In genomic region chr4:136462086-136462838, GRCm38 (mm10) we compare ENCODE assay signal across 8 mouse cellular contexts. TPM values are rescaled to one million over a fixed set of nuclear protein-coding genes. Genes with fewer than 3 reads are reported as not detected.
A peak's percentile ranks its signal among the peaks of the same experiment; 100 is the strongest.
DNase-seq lines count a peak whose midpoint lies in the region; ATAC-seq and TF ChIP-seq lines count a peak whose summit lies in the region.

Gene 6030445D17Rik (plus strand): TSS chr4:136462250.

- peak within 1 kb of the TSS; percentile 65 for H3K9ac ChIP-seq in intestine, postnatal 0 days (ENCODE audit: low read depth, low read length)
- H3K9ac ChIP-seq in limb, embryonic 14.5 days (ENCODE audit: low read depth, low read length, severe bottlenecking) = peak within 1 kb of the TSS; percentile 68
- peak within 1 kb of the TSS; percentile 57 for H3K9ac ChIP-seq in midbrain, embryonic 14.5 days (replicated peaks; ENCODE audit: low read length)

- peak within 1 kb of the TSS; percentile 84 for H3K27ac ChIP-seq in intestine, postnatal 0 days (ENCODE audit: low read depth, low read length)
- H3K27ac ChIP-seq in limb, embryonic 14.5 days (replicated peaks; ENCODE audit: low read depth, low read length) = peak within 1 kb of the TSS; percentile 58; the same call in 1 of the 2 replicates
- peak within 1 kb of the TSS; percentile 66 for H3K27ac ChIP-seq in midbrain, embryonic 14.5 days (replicated peaks; ENCODE audit: low read depth, low read length)

- 1% methylated on average over 61 of the region's 64 CpGs for WGBS in intestine, postnatal 0 days
- 1% methylated on average over 60 of the region's 64 CpGs for WGBS in limb, embryonic 14.5 days
- under 1% methylated on average over 64 of the region's 64 CpGs for WGBS in midbrain, embryonic 14.5 days

- H3K4me3 ChIP-seq in erythroblast, embryonic 14.5 days (replicated peaks) = peak within 1 kb of the TSS; percentile 72
- peak within 1 kb of the TSS; percentile 69 for H3K4me3 ChIP-seq in intestine, postnatal 0 days (ENCODE audit: low read depth, low read length)
- peak within 1 kb of the TSS; percentile 67 for H3K4me3 ChIP-seq in limb, embryonic 14.5 days (replicated peaks; ENCODE audit: low read length)
- H3K4me3 ChIP-seq in midbrain, embryonic 14.5 days (replicated peaks; ENCODE audit: low read depth, low read length) = peak within 1 kb of the TSS; percentile 61

- ATAC-seq in erythroblast, adult 5-6 weeks (replicated peaks; ENCODE audit: low FRiP score, poor library complexity, severe bottlenecking) = no peak
- peak; percentile 88 for ATAC-seq in intestine, postnatal 0 days
- peak; percentile 69 for ATAC-seq in limb, embryonic 14.5 days (ENCODE audit: low FRiP score, low read depth)
- ATAC-seq in midbrain, embryonic 14.5 days (ENCODE audit: low FRiP score, low TSS enrichment) = peak; percentile 63; the same call in 1 of the 2 replicates

- peak; percentile 44 for TF ChIP-seq CTCF in intestine, postnatal 0 days (IDR thresholded peaks at IDR 0.05; ENCODE audit: low read depth)

- H3K9me3 ChIP-seq in erythroblast, embryonic 14.5 days (ENCODE audit: control insufficient read depth, low read length) = no peaks in the 10 kb centered on the region
- no peaks in the 10 kb centered on the region for H3K9me3 ChIP-seq in intestine, postnatal 0 days (ENCODE audit: control insufficient read depth)
- H3K9me3 ChIP-seq in limb, embryonic 14.5 days (ENCODE audit: control insufficient read depth, low read length) = no peaks in the 10 kb centered on the region
- no peaks in the 10 kb centered on the region for H3K9me3 ChIP-seq in midbrain, embryonic 14.5 days (ENCODE audit: control insufficient read depth, low read length)

- H3K27me3 ChIP-seq in erythroblast, embryonic 14.5 days (ENCODE audit: control insufficient read depth) = peaks cover 49% of the 10 kb centered on the region
- no peaks in the 10 kb centered on the region for H3K27me3 ChIP-seq in intestine, postnatal 0 days (replicated peaks; ENCODE audit: control insufficient read depth, insufficient read depth, low read length)
- peaks cover 16% of the 10 kb centered on the region; the same call in 1 of the 2 replicates for H3K27me3 ChIP-seq in limb, embryonic 14.5 days (ENCODE audit: control insufficient read depth, insufficient read depth, low read length)
- peaks cover 28% of the 10 kb centered on the region for H3K27me3 ChIP-seq in midbrain, embryonic 14.5 days (ENCODE audit: control insufficient read depth, insufficient read depth, low read length)

- H3K4me2 ChIP-seq in intestine, postnatal 0 days (replicated peaks; ENCODE audit: low read depth) = peak within 1 kb of the TSS; percentile 84
- H3K4me2 ChIP-seq in limb, embryonic 14.5 days (replicated peaks; ENCODE audit: low read depth, low read length, severe bottlenecking) = peak within 1 kb of the TSS; percentile 96
- peak within 1 kb of the TSS; percentile 95 for H3K4me2 ChIP-seq in midbrain, embryonic 14.5 days (ENCODE audit: low read length)

- H3K4me1 ChIP-seq in erythroblast, embryonic 14.5 days (ENCODE audit: control insufficient read depth) = peaks cover 18% of the 10 kb centered on the region
- H3K4me1 ChIP-seq in intestine, postnatal 0 days (replicated peaks; ENCODE audit: control insufficient read depth, insufficient read depth, low read length) = peaks cover 9% of the 10 kb centered on the region; the same call in 1 of the 2 replicates
- H3K4me1 ChIP-seq in limb, embryonic 14.5 days (ENCODE audit: control insufficient read depth, insufficient read depth, low read length) = peaks cover 16% of the 10 kb centered on the region
- peaks cover 8% of the 10 kb centered on the region; the same call in 1 of the 2 replicates for H3K4me1 ChIP-seq in midbrain, embryonic 14.5 days (ENCODE audit: control insufficient read depth, insufficient read depth, low read length)

- no peak for TF ChIP-seq POLR2A in limb, embryonic 14.5 days (IDR thresholded peaks at IDR 0.05; ENCODE audit: borderline replicate concordance, extremely low read depth, insufficient read depth, insufficient read length)

- peak; percentile 76 for DNase-seq in embryo, embryonic 9.5 days (ENCODE audit: extremely low spot score)
- peak; percentile 99 for DNase-seq in heart, adult 11 months
- peak; percentile 56 for DNase-seq in limb, embryonic 14.5 days (ENCODE audit: low spot score)
- peak; percentile 80 for DNase-seq in midbrain, embryonic 14.5 days
- DNase-seq in spleen, postnatal 14 days (ENCODE audit: low spot score in 2 of 2) = peak; percentile 15 to 17

- H3K36me3 ChIP-seq in erythroblast, embryonic 14.5 days (ENCODE audit: control insufficient read depth) = no peaks in the 10 kb centered on the region
- no peaks in the 10 kb centered on the region for H3K36me3 ChIP-seq in intestine, postnatal 0 days (ENCODE audit: control insufficient read depth, insufficient read depth)
- no peaks in the 10 kb centered on the region for H3K36me3 ChIP-seq in limb, embryonic 14.5 days (ENCODE audit: control insufficient read depth, insufficient read depth, low read length)
- no peaks in the 10 kb centered on the region for H3K36me3 ChIP-seq in midbrain, embryonic 14.5 days (ENCODE audit: control insufficient read depth, insufficient read depth, low read length)

RNA-seq across cellular contexts. Expression of gene 6030445D17Rik, which starts in this region (rescaled TPM):
- polyA plus RNA-seq in erythroblast, embryonic 14.5 days (2012) = not detected in 2 replicates
- total RNA-seq in erythroblast, adult 5-6 weeks (2015; ENCODE audit: low replicate concordance) = not detected in 2 replicates
- not detected in 2 replicates for total RNA-seq in erythroblast, adult 5-6 weeks (2017; ENCODE audit: low replicate concordance)
- 0.50 and 0.59 TPM in 2 replicates for polyA plus RNA-seq in intestine, postnatal 0 days (2015; fragmentation: Nextera tagmentation; extraction: Ambion mirVana)
- 0.27 and 0.38 TPM in 2 replicates for polyA plus RNA-seq in limb, embryonic 14.5 days (2012; rRNA removed)
- 0.26 and 0.48 TPM in 2 replicates for polyA plus RNA-seq in limb, embryonic 14.5 days (2014; fragmentation: Nextera tagmentation; extraction: Ambion mirVana)
- 0.12 and 0.16 TPM in 2 replicates for polyA plus RNA-seq in midbrain, embryonic 14.5 days (2014; fragmentation: Nextera tagmentation; extraction: Ambion mirVana)

Comparison
In these comparisons a context has a peak if more than half of its experiments do, and no peak if none do; other contexts are left out.
1. Peak in ATAC-seq, H3K4me3 ChIP-seq, H3K27ac ChIP-seq, H3K9ac ChIP-seq and H3K4me2 ChIP-seq in intestine, postnatal 0 days; RNA of the gene not detected or under 1 TPM.
2. Peak in DNase-seq, ATAC-seq, H3K4me3 ChIP-seq, H3K27ac ChIP-seq, H3K9ac ChIP-seq and H3K4me2 ChIP-seq in limb, embryonic 14.5 days; RNA of the gene not detected or under 1 TPM.
3. Peak in DNase-seq, ATAC-seq, H3K4me3 ChIP-seq, H3K27ac ChIP-seq, H3K9ac ChIP-seq and H3K4me2 ChIP-seq in midbrain, embryonic 14.5 days; RNA of the gene not detected or under 1 TPM.
4. DNase-seq: peak in every context shown above with its lines; median percentile 99 in heart, adult 11 months; 80 in midbrain, embryonic 14.5 days; 76 in embryo, embryonic 9.5 days; 56 in limb, embryonic 14.5 days; 16 in spleen, postnatal 14 days.